Mouse (Mus musculus) stomach, postnatal 0 days (tissue): ENCODE measurements around the gene Krtcap2. TPM values are rescaled to one million over a fixed set of nuclear protein-coding genes. Genes with fewer than 3 reads are reported as not detected.

ENCODE experiments used
- ATAC-seq: fragments of 200-750 bp; cut with Nextera tagmentation; 2 replicates; pipeline ENCODE4 v1.8.0; 2017; ENCODE audit not compliant: low FRiP score, low TSS enrichment
- DNase-seq: peaks from one replicate; pipeline ENCODE4 v3.0.0-alpha.2; 2016; ENCODE audit warnings: low spot score
- H3K27ac ChIP-seq: fragments of 300-500 bp; sonication (generic); replicated peaks from 2 replicates; pipeline ENCODE4 v1.5.1; 2014; ENCODE audit warnings: mild to moderate bottlenecking, control low read depth
- H3K27me3 ChIP-seq: fragments of 300-500 bp; sonication (generic); 2 replicates; pipeline ENCODE4 v1.6.1; 2014; ENCODE audit warnings: low read length; ENCODE audit not compliant: control insufficient read depth, insufficient read depth
- H3K36me3 ChIP-seq: fragments of 300-500 bp; sonication (generic); 2 replicates; pipeline ENCODE4 v1.6.1; 2014; ENCODE audit warnings: low read length, mixed read lengths; ENCODE audit not compliant: control insufficient read depth, insufficient read depth
- H3K4me1 ChIP-seq: fragments of 300-500 bp; sonication (generic); replicated peaks from 2 replicates; pipeline ENCODE4 v1.6.1; 2014; ENCODE audit warnings: antibody characterized with exemption; ENCODE audit not compliant: control insufficient read depth, insufficient read depth
- H3K4me2 ChIP-seq: fragments of 300-500 bp; sonication (generic); replicated peaks from 2 replicates; pipeline ENCODE4 v1.6.1; 2014; ENCODE audit warnings: low read depth, mild to moderate bottlenecking, control low read depth, moderate library complexity
- H3K4me3 ChIP-seq: fragments of 300-500 bp; sonication (generic); 2 replicates; pipeline ENCODE4 v1.5.1; 2014; ENCODE audit warnings: low read depth, low read length, control low read depth
- H3K9ac ChIP-seq: fragments of 300-500 bp; sonication (generic); 2 replicates; pipeline ENCODE4 v1.6.1; 2014; ENCODE audit warnings: mild to moderate bottlenecking, low read length, control low read depth, mixed read lengths
- H3K9me3 ChIP-seq: fragments of 300-500 bp; sonication (generic); 2 replicates; pipeline ENCODE4 v1.6.1; 2016; ENCODE audit warnings: low read length; ENCODE audit not compliant: control insufficient read depth
- CTCF ChIP-seq: IDR thresholded peaks from 2 replicates; pipeline ENCODE4 v1.5.1; 2016; ENCODE audit warnings: antibody characterized with exemption, low read depth, mild to moderate bottlenecking, moderate library complexity
- EP300 ChIP-seq: optimal IDR thresholded peaks from 2 replicates; pipeline ENCODE3; 2016; ENCODE audit warnings: antibody characterized with exemption
- WGBS: fragments of 180-500 bp; shearing (Covaris S2); extraction: QIAGEN DNeasy Blood & Tissue Kit; methylation state at CpG from one replicate; pipeline ENCODE4 v1.1.7; 2014; 5-methylcytosine and 5-hydroxymethylcytosine counted together
- polyA plus RNA-seq: library from polyadenylated mRNA; unstranded; fragments of >200 nt; fragmentation: Nextera tagmentation; extraction: Ambion mirVana; gene quantifications from 2 replicates; pipeline ENCODE4 v1.2.1, GENCODE M21; 2015

The Krtcap2 gene
- 266 and 314 TPM in 2 replicates for polyA plus RNA-seq

DNA sequence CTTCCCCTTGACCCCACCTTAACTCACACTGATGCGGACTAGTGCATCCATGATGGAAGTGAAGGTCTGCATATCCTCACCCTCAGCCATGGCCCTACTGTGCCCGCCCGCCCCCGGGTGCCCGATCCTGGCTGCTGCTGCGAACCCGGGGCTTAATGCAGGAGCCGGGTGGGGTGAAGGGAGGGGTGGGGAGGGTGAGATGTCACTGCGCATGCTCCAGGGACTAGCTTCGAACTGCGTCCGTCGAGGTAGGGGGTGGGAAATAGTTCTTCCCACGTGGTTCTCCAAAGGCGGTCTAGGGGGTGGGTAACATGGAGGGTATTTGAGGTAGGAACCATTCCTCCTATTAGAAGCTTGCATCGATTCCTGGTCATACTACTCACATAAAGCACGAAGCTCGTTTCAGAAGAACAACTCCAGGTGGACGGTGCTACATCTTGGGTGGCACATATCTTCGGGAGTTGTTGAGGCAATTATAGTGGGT is at the start of gene Krtcap2:
Krtcap2 (plus strand) TSS at position 279 of the 484 bp plus-strand sequence.
- peak within 1 kb of the TSS; percentile 90 for H3K4me2 ChIP-seq
- ATAC-seq = 0 out of 2 replicates have a peak, but pooled peaks have one; percentile 4
- 4% methylated on average over 20 of the region's 20 CpGs for WGBS
- TF ChIP-seq CTCF (no peak), EP300 (no peak)
- peak within 1 kb of the TSS; percentile 65 for H3K9ac ChIP-seq
- peaks cover 4% of the 10 kb centered on the region; the same call in 1 of the 2 replicates for H3K4me1 ChIP-seq
- no peaks in the 10 kb centered on the region for H3K36me3 ChIP-seq
- no peaks in the 10 kb centered on the region for H3K27me3 ChIP-seq
- DNase-seq = peak; percentile 52
- H3K9me3 ChIP-seq = no peaks in the 10 kb centered on the region
- H3K27ac ChIP-seq = peak within 1 kb of the TSS; percentile 67
- H3K4me3 ChIP-seq = peak within 1 kb of the TSS; percentile 58

DNA sequence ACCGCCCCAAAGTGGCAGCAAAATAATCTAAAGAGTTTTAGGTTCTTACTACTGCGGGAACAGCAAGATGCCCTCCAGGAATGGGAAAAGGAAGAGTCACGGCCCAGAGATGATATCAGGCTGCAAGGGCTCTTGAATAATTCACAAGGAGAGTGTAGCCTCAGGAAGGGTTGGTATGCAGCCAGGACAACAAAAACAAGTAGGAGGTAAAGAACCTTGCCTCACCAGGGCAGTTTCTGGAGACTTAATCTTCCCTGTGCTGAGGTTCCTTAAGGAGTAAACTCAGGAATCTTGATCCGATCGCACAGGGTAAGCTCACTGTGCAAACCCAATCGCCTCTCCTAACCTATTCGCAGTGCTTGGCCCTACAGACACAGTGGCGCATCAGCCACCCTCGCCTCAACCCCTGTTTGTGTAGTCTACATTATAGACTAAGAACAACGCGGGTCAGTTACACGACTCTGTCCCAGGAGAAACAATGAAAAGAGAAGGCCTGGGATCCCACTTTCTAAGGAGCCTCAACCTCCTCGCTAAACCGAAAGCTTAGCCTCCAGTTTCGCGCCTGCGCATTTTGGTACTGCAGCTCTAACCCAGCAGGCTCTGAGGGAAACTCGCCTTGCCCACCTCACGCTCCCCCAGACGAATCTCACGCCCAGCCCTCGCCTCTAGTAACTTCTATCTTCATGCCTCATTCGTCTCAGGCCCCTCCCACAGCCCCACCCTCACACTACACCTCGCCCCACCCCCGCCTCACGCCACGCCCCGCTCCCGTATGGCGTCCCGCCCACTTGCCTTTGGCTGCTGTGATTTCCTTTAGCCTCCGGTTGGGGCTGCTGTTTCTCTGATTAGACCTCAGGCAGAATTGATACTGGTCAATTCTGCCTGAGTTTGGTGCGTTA is 49.5 kb upstream of the Krtcap2 start:
- peak; percentile 78 for TF ChIP-seq CTCF
- no peak for TF ChIP-seq EP300
- Histone ChIP-seq H3K9ac (peak overlapping the region; percentile 65), H3K4me2 (peak overlapping the region; percentile 64), H3K4me1 (no peaks in the 10 kb centered on the region), H3K27ac (peak overlapping the region; percentile 86), H3K4me3 (peak overlapping the region; percentile 45), H3K36me3 (no peaks in the 10 kb centered on the region), H3K9me3 (no peaks in the 10 kb centered on the region), H3K27me3 (no peaks in the 10 kb centered on the region)
- WGBS = 7% methylated on average over 33 of the region's 33 CpGs
- DNase-seq (peak; percentile 97), ATAC-seq (peak; percentile 96)

- no peak for TF ChIP-seq CTCF
- TF ChIP-seq EP300 = no peak
These were observed 45.9 kb upstream of the Krtcap2 start for GRCm38 (mm10) chr3:89199839-89200238.

GRCm38 (mm10) chr3:89202253-89203141 is 43.3 kb upstream of the Krtcap2 start, which contains the start of gene Gba:
TSS of gene Gba (plus strand) at chr3:89202928.
- H3K27me3 ChIP-seq = no peaks in the 10 kb centered on the region
- peak; percentile 81 for ATAC-seq
- peak within 1 kb of the TSS; percentile 57 for H3K4me3 ChIP-seq
- 0 out of 2 replicates have a peak, but pooled peaks cover 2% of the 10 kb centered on the region for H3K4me1 ChIP-seq
- no peaks in the 10 kb centered on the region for H3K9me3 ChIP-seq
- peak; percentile 86 for DNase-seq
- peak within 1 kb of the TSS; percentile 68 for H3K9ac ChIP-seq
- H3K4me2 ChIP-seq = peak within 1 kb of the TSS; percentile 64
- TF ChIP-seq CTCF (no peak), EP300 (peak; percentile 35)
- H3K36me3 ChIP-seq = peaks cover 14% of the 10 kb centered on the region
- WGBS = 22% methylated on average over 13 of the region's 13 CpGs
- H3K27ac ChIP-seq = peak within 1 kb of the TSS; percentile 56

More at GRCm38 (mm10) chr3:89199839-89200238, 45.9 kb upstream of the Krtcap2 start:
- no peak overlapping the region for H3K4me2 ChIP-seq
- H3K9me3 ChIP-seq = no peaks in the 10 kb centered on the region
- H3K9ac ChIP-seq = no peak overlapping the region
- ATAC-seq = no peak
- 76% methylated on average over 3 of the region's 3 CpGs for WGBS
- DNase-seq = no peak
- no peaks in the 10 kb centered on the region for H3K36me3 ChIP-seq
- no peaks in the 10 kb centered on the region for H3K27me3 ChIP-seq
- H3K4me1 ChIP-seq = 0 out of 2 replicates have a peak, but pooled peaks cover 2% of the 10 kb centered on the region
- H3K27ac ChIP-seq = no peak overlapping the region
- H3K4me3 ChIP-seq = no peak overlapping the region

DNA sequence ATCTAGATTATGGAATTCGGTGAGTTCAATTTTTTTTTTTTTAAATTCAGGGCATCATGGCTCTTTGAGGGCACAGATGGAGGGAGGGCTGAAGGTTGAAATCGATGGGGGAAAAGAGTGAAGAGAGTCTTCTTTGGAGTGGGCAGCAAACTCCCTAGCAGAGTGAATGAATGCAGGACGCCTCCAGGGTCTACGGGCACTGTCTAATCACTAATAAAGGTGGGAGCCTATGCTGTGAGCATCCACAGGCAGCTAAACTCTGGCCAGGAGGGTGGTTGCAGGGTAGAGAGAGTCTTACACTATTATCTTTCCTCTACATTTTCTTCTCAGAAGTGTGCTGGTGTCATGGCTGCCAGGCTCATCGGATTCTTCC is 42.6 kb upstream of the Krtcap2 start:
- Histone ChIP-seq H3K4me2 (peak overlapping the region; percentile 64), H3K4me3 (peak overlapping the region; percentile 57), H3K9ac (peak overlapping the region; percentile 68), H3K27ac (peak overlapping the region; percentile 56), H3K9me3 (no peaks in the 10 kb centered on the region), H3K4me1 (0 out of 2 replicates have a peak, but pooled peaks cover 2% of the 10 kb centered on the region), H3K27me3 (no peaks in the 10 kb centered on the region), H3K36me3 (peaks cover 19% of the 10 kb centered on the region)
- 41% methylated on average over 5 of the region's 5 CpGs for WGBS
- DNase-seq = no peak
- ATAC-seq = peak; percentile 27; the same call in 1 of the 2 replicates
- TF ChIP-seq CTCF (no peak), EP300 (no peak)
